Mouse (Mus musculus) lung, embryonic 14.5 days (tissue): ENCODE measurements around the gene Rnf216. TPM values are rescaled to one million over a fixed set of nuclear protein-coding genes. Genes with fewer than 3 reads are reported as not detected.

Experiments used
- ATAC-seq: fragments of 200-750 bp; cut with Nextera tagmentation; 2 replicates; pipeline ENCODE4 v1.8.0; 2017; ENCODE audit warnings: mild to moderate bottlenecking, moderate TSS enrichment, moderate library complexity; ENCODE audit not compliant: insufficient read depth
- DNase-seq: peaks from one replicate; pipeline ENCODE4 v3.0.0-alpha.2; 2015
- H3K27ac ChIP-seq: fragments of 300-500 bp; sonication (generic); 2 replicates; pipeline ENCODE4 v1.5.1; 2014; ENCODE audit warnings: low read depth, mild to moderate bottlenecking, moderate library complexity
- H3K27me3 ChIP-seq: fragments of 300-500 bp; sonication (generic); 2 replicates; pipeline ENCODE4 v1.6.1; 2014; ENCODE audit warnings: low read length, control low read depth; ENCODE audit not compliant: insufficient read depth
- H3K36me3 ChIP-seq: fragments of 300-500 bp; sonication (generic); 2 replicates; pipeline ENCODE4 v1.6.1; 2014; ENCODE audit warnings: control low read depth; ENCODE audit not compliant: insufficient read depth
- H3K4me1 ChIP-seq: fragments of 300-500 bp; sonication (generic); 2 replicates; pipeline ENCODE4 v1.6.1; 2014; ENCODE audit warnings: antibody characterized with exemption, control low read depth; ENCODE audit not compliant: insufficient read depth
- H3K4me2 ChIP-seq: fragments of 300-500 bp; sonication (generic); 2 replicates; pipeline ENCODE4 v1.6.1; 2014; ENCODE audit warnings: mild to moderate bottlenecking
- H3K4me3 ChIP-seq: fragments of 300-500 bp; sonication (generic); 2 replicates; pipeline ENCODE4 v1.5.1; 2014; ENCODE audit warnings: low read depth, low read length
- H3K9ac ChIP-seq: fragments of 300-500 bp; sonication (generic); 2 replicates; pipeline ENCODE4 v1.6.1; 2014
- H3K9me3 ChIP-seq: fragments of 300-500 bp; sonication (generic); 2 replicates; pipeline ENCODE4 v1.6.1; 2016; ENCODE audit warnings: low read depth, low read length, control low read depth
- CTCF ChIP-seq: IDR thresholded peaks from 2 replicates; pipeline ENCODE4 v1.5.1; 2016; ENCODE audit warnings: antibody characterized with exemption, low read depth
- WGBS: fragments of 180-500 bp; shearing (Covaris S2); extraction: QIAGEN DNeasy Blood & Tissue Kit; methylation state at CpG from one replicate; pipeline ENCODE4 v1.1.7; 2014; 5-methylcytosine and 5-hydroxymethylcytosine counted together
- polyA plus RNA-seq: library from polyadenylated mRNA; unstranded; fragments of >200 nt; fragmentation: Nextera tagmentation; extraction: Ambion mirVana; gene quantifications from 2 replicates; pipeline ENCODE4 v1.2.1, GENCODE M21; 2014

Rnf216 gene
- polyA plus RNA-seq, 1 experiment from 2014 or later = 36.1 TPM

DNA sequence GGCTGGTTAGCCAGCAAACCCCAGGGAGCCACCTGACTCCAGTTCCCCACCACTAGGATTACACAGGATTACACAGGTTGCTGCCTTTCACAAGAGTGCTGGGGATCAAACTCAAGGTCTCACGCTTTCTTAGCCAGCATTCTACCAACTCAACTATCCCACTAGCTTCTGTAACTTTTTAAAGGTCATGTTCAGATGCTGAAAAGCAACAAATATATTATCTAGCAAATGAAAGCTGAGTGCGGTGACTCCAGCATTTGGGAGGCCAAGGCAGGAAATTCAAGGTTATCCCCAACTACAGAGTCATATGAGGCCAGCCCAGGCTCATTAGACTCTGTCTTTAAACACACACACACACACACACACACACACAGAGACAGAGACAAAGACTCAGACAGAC, 9.6 kb downstream of the Rnf216 start:
- Histone ChIP-seq H3K36me3 (no peaks in the 10 kb centered on the region), H3K9me3 (no peaks in the 10 kb centered on the region), H3K27me3 (no peaks in the 10 kb centered on the region), H3K9ac (no peak overlapping the region), H3K4me2 (no peak overlapping the region), H3K4me1 (no peaks in the 10 kb centered on the region), H3K27ac (no peak overlapping the region), H3K4me3 (no peak overlapping the region)
- no peak for DNase-seq
- ATAC-seq = no peak
- TF ChIP-seq CTCF = no peak
- WGBS = 91% methylated on average over 2 of the region's 2 CpGs

DNA sequence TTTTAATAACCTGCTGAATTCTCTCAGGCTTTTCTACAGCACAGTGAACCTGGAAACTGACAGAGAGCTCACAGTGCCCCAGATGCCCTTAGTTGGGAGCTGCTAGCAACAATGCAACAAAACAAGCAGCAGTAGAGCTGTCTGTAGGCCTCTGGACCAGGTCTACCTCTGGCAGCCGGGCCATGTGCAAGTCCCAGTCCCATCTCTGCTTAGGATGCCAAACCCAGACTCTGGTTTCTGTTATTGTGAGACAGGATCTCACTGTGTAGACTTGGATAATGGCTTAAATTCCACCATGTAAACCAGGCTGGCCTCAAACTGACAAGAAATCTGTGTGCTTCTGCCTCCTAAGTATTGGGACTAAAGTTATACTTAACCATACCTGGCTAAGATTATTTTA, 11.2 kb downstream of the Rnf216 start:
- no peak overlapping the region for H3K4me2 ChIP-seq
- no peak overlapping the region for H3K27ac ChIP-seq
- DNase-seq = no peak
- no peak for TF ChIP-seq CTCF
- H3K4me3 ChIP-seq = no peak overlapping the region
- WGBS = 79% methylated on average over 1 of the region's 1 CpGs
- no peak overlapping the region for H3K9ac ChIP-seq
- no peak for ATAC-seq
- no peaks in the 10 kb centered on the region for H3K9me3 ChIP-seq
- H3K27me3 ChIP-seq = no peaks in the 10 kb centered on the region
- H3K36me3 ChIP-seq = no peaks in the 10 kb centered on the region
- H3K4me1 ChIP-seq = no peaks in the 10 kb centered on the region

DNA sequence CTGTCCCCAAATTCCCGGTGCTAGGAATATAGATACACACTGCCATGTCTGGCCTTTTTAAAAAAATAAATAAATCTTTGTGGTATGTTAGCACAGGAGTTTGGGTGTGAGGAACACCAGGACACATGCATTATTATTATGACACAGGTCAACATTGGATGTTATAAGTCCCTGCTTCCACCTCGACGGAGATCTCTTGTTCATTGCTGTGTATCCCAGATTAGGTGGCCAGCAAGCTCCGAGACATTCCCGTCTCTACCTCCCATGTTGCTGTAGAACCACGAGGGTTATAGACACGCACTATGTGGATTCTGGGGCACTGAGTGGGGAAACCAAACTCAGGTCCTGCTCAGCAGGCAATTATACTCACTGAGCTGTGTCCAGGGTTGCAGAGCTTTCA, 17.5 kb downstream of the Rnf216 start:
- Histone ChIP-seq H3K9ac (no peak overlapping the region), H3K4me1 (no peaks in the 10 kb centered on the region), H3K4me2 (no peak overlapping the region), H3K27ac (no peak overlapping the region), H3K4me3 (no peak overlapping the region), H3K9me3 (no peaks in the 10 kb centered on the region), H3K36me3 (peaks cover 26% of the 10 kb centered on the region), H3K27me3 (no peaks in the 10 kb centered on the region)
- WGBS = 85% methylated on average over 7 of the region's 7 CpGs
- TF ChIP-seq CTCF = no peak
- ATAC-seq (no peak), DNase-seq (no peak)

DNA sequence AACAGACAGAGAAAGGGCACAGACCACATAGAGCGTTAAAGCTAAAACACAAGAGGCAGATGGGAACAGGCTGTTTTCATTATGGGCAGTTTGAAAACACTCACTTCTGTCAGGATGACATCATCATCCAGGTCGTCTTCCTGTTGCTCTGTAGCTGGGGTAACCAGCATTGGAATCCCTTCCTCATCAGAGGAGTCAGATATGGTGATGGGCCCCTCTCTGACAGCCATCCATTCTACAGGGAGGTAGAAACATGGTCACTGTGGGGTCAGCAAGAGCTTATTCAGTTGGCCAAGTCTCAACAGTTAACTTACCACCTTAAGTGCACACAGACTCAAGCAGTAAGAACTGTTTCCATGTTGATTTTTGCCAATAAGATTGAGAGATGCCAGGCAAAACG, 19.9 kb downstream of the Rnf216 start:
- H3K36me3 ChIP-seq = peaks cover 50% of the 10 kb centered on the region

DNA sequence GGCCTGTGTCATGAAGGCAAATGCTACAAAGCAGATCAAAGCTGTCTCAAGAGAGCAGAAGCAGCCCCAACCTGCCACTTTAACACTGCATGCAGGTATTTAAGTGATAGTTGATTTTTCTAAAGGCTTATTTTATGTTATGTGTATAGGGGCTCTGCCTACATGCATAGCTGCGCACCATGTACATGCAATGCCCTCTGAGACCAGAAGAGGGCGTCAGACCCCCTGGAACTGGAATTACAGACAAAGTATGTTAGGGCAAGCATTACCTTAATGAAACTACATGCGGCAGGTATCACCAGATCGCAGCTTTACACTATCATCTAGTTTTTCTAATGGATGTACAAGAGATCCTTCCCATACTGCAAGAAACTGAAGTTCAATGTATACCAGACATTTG, 27.9 kb downstream of the Rnf216 start:
- peak; percentile 62 for DNase-seq
- no peak overlapping the region for H3K4me2 ChIP-seq
- ATAC-seq = no peak
- TF ChIP-seq CTCF = peak; percentile 63
- no peaks in the 10 kb centered on the region for H3K4me1 ChIP-seq
- peaks cover 87% of the 10 kb centered on the region for H3K36me3 ChIP-seq
- no peak overlapping the region for H3K9ac ChIP-seq
- H3K4me3 ChIP-seq = no peak overlapping the region
- 64% methylated on average over 4 of the region's 4 CpGs for WGBS
- H3K9me3 ChIP-seq = no peaks in the 10 kb centered on the region
- no peak overlapping the region for H3K27ac ChIP-seq
- H3K27me3 ChIP-seq = no peaks in the 10 kb centered on the region

More for the DNA sequence above, 19.9 kb downstream of the Rnf216 start:
- no peak for DNase-seq
- no peaks in the 10 kb centered on the region for H3K4me1 ChIP-seq
- H3K27ac ChIP-seq = no peak overlapping the region
- no peaks in the 10 kb centered on the region for H3K9me3 ChIP-seq
- H3K9ac ChIP-seq = no peak overlapping the region
- no peak overlapping the region for H3K4me3 ChIP-seq
- TF ChIP-seq CTCF = no peak
- WGBS = 54% methylated on average over 3 of the region's 3 CpGs
- no peaks in the 10 kb centered on the region for H3K27me3 ChIP-seq
- H3K4me2 ChIP-seq = no peak overlapping the region
- ATAC-seq = no peak

DNA sequence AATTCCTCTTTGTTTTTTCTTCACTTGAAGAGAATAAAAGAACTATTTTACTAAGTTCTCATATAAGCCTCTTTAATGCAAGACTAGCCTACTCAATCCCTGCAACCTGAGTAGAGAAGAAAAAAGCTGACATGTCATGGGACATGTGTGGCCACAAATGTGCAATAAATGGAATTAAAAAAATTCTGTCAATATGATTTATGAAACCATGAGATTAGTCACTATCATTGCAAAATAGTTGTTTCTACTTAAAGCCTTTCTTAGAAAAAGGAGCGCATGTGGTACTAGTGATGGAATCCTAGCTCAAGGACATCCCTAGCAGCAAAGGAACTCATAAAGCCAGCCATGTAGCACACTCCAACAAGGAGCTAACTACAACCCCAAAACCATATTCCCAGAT, 33.0 kb downstream of the Rnf216 start:
- H3K36me3 ChIP-seq = peaks cover 91% of the 10 kb centered on the region
- H3K4me2 ChIP-seq = no peak overlapping the region
- no peaks in the 10 kb centered on the region for H3K9me3 ChIP-seq
- TF ChIP-seq CTCF = no peak
- H3K27ac ChIP-seq = no peak overlapping the region
- no peak overlapping the region for H3K4me3 ChIP-seq
- no peak overlapping the region for H3K9ac ChIP-seq
- no peak for ATAC-seq
- DNase-seq = no peak
- 96% methylated on average over 1 of the region's 1 CpGs for WGBS
- H3K4me1 ChIP-seq = no peaks in the 10 kb centered on the region
- H3K27me3 ChIP-seq = no peaks in the 10 kb centered on the region

DNA sequence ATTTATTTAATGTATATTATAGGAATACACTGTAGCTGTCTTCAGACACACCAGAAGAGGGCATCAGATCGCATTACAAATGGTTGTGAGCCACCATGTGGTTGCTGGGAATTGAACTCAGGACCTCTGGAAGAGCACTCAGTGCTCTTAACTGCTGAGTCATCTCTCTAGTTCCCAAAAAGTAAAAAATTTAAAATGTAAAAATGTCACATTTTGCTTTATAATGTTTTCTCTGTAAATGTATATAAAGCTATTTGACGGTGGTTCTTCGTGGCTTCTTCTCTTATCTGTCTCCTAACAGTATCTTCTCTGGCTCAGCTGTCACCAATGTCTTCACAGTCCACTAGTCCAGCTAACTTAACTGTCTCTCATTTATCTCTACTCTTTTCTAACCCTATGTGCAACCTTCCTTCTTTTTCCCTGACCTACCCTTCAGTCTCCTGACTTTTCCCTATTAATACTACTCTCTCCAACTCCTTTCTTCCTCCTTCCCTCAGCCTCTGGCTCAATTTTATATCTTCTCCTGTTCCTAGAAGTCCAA, 36.1 kb downstream of the Rnf216 start:
- Histone ChIP-seq H3K9me3 (no peaks in the 10 kb centered on the region), H3K4me1 (no peaks in the 10 kb centered on the region), H3K4me3 (no peak overlapping the region), H3K4me2 (no peak overlapping the region), H3K27ac (no peak overlapping the region), H3K36me3 (peaks cover 88% of the 10 kb centered on the region), H3K27me3 (no peaks in the 10 kb centered on the region), H3K9ac (no peak overlapping the region)
- no peak for TF ChIP-seq CTCF
- WGBS = 79% methylated on average over 3 of the region's 3 CpGs
- ATAC-seq = no peak
- no peak for DNase-seq

DNA sequence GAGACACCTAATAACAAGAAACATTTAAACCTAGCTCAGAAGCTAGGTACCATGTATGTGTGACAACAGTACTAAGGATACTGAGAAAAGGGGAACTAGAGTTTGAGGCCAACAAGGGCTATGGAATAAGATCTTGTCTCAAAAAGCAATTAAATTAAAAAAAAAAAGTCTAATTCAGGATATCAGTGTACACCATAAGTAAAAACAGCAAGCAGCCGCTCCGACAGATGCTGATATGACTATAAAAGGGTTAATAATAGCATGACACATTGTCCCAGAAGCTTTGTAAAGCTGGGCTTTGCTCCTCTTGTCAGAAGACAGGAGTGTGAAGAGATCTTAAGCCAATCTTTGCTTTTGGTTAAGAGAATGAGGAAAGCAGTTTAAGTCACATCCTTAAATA, 36.8 kb downstream of the Rnf216 start:
- H3K36me3 ChIP-seq = peaks cover 82% of the 10 kb centered on the region
- TF ChIP-seq CTCF = no peak
- H3K9ac ChIP-seq = no peak overlapping the region
- WGBS = 91% methylated on average over 2 of the region's 2 CpGs
- ATAC-seq = no peak
- no peaks in the 10 kb centered on the region for H3K4me1 ChIP-seq
- DNase-seq = no peak
- H3K9me3 ChIP-seq = no peaks in the 10 kb centered on the region
- H3K4me2 ChIP-seq = no peak overlapping the region
- no peak overlapping the region for H3K27ac ChIP-seq
- no peaks in the 10 kb centered on the region for H3K27me3 ChIP-seq
- no peak overlapping the region for H3K4me3 ChIP-seq
